Mouse (Mus musculus) monocyte, adult 5-6 weeks (primary cell): Measurements from ENCODE around the gene Chka. TPM values are rescaled to one million over a fixed set of nuclear protein-coding genes. Genes with fewer than 3 reads are reported as not detected.

Source experiments
- ATAC-seq: fragments of 153-309, 156-312 bp; replicated peaks from 2 replicates; pipeline ENCODE4 v1.8.0; 2017; ENCODE audit warnings: mild to moderate bottlenecking; ENCODE audit not compliant: low TSS enrichment, insufficient number of reproducible peaks, severe bottlenecking, poor library complexity, low FRiP score
- total RNA-seq: library from RNA; stranded (forward); fragments of 200-1000, 200-491, 200-594 nt; gene quantifications from 3 replicates; pipeline ENCODE4 v1.2.3, GENCODE M21; 2017

The Chka gene
- total RNA-seq, 1 experiment from 2014 or later, result 34.8 TPM

DNA sequence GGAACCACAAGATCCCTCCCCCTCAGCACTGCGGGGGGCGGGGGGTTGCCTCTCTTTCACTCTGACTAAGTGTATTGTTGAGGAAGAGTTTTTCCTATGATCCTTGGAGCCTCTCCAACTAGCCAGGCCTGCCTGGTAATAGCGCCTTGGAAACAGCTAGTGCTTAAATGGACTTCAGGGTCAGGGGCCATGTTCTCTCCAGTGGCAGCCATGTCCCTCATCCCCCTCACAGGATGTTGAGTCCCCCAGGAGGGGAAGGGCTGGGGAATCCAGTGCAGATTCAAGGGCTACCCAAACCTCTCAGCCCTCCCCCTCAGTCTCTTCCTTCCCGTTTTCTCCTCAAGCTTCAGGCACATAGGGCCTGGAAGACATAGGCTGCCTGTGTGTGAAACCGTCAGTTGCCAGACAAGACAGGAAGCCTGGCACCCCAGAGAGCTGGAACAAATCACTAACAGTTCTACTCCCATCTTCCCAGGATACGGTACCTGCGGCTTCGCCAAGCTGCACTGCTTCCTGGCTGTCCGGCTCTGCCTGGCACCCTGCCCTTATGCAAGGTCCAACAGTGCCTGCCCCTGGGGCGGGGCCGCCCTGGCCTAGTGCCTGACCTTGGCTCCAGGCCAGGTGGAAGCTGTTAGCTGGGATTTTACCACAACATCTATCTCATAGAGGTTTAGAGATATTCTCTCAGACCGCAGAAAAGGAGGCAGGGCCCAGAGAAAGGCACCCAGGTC lies 77.8 kb downstream of the Chka start, which contains the start of gene Aldh3b1:
Aldh3b1 (minus strand) TSS at position 598 of the 731 bp plus-strand sequence.
- ATAC-seq, result peak; percentile 49; the same call in 1 of the 2 replicates

- ATAC-seq, result no peak
These were observed 78.9 kb downstream of the Chka start for GRCm38 (mm10) chr19:3930262-3931057.

GRCm38 (mm10) chr19:3931716-3932115 lies 80.1 kb downstream of the Chka start:
- peak; percentile 56 for ATAC-seq

GRCm38 (mm10) chr19:3935032-3935895 lies 83.7 kb downstream of the Chka start, which contains the start of gene Unc93b1:
Gene Unc93b1, plus strand, starts transcription at chr19:3935186.
- ATAC-seq, result peak; percentile 82

DNA sequence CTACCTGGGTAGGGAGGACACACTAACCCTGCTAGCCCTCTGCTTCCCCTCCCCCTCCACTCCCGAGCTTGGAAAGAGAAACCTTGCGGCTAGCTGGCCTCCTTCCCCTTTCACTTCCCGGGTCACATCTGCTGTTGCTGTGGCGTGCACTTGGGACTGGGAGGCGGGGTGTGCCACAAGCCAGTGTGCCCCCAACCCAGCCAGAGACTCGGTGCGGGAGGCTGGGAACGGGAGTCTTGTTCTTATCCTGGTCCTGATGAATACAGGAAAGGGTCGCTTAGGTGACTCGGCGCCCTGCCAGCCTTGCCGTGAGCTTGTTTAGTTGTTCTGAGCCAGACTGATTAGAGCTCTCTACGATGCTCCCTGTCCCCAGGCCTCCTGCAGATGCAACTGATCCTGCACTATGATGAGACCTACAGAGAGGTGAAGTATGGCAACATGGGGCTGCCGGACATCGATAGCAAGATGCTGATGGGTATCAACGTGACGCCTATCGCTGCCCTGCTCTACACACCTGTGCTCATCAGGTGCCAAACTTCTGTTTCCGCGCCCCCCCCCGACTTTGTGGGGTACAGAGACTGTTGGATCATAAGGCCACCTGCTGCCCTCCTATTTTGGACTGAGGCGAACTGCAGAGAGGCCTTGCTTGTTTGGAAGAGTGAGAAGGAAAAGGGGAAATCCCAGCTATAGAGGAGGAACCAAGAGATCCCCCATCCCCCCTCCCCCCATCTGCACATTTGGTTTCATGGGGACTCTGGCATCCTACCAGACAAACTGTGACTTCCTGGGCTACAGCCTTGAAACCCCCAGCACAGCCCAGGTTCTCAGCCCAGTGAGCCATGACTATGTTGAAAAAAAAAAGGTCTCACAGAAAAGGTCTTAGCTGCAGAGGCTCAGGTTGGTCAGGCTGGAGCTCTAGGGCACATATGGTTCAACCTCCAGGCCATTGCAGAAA lies 84.6 kb downstream of the Chka start:
- ATAC-seq, result peak; percentile 74

GRCm38 (mm10) chr19:3942315-3942714 lies 90.7 kb downstream of the Chka start:
- 0 out of 2 replicates have a peak, but pooled peaks have one; percentile 6 for ATAC-seq

DNA sequence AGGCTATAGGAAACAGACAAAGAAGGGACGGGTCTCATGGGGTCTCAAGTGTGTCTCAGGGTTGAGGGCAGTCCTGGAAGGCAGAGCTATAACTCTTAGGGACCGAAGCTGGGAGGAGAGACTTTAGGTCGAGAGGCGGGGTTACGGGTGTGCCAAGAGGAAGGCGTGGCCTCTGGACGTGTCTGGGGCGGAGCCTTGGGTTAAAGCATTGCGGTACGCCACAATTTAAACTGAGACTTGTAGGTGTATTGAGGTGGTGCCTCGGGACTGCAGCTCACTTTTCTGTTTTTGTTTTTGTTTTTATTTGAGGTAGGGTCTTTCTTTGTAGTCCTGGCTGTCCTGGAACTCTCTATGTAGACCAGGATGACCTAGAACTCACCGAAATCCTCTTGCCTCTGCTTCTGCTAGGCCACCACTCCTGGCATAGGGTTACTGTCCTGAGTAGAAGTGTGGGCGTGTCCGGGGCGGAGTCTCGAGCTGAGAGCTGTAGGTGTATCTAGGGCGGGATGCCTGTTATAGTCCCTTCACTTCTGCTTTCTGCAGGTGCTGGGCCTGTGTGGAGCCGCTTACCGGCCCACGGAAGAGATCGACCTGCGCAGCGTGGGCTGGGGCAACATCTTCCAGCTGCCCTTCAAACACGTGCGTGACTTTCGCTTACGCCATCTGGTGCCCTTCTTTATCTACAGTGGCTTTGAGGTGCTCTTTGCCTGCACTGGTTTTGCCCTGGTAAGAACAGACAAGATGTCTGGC lies 91.6 kb downstream of the Chka start:
- peak; percentile 40; the same call in 1 of the 2 replicates for ATAC-seq

Other genes with a start within 250 kb of the Chka start
- gene Lrp5, start 165.2 kb upstream of the Chka start, total RNA-seq, result 10.1 to 17.6 TPM (median 14.0 TPM) in 3 replicates
- 3.8 to 9.4 TPM (median 9.1 TPM) in 3 replicates for gene 1810055G02Rik, start 143.5 kb upstream of the Chka start, total RNA-seq
- 103 to 126 TPM (median 109 TPM) in 3 replicates for gene Kmt5b, start 84.4 kb upstream of the Chka start, total RNA-seq
- gene Tcirg1, start 55.4 kb downstream of the Chka start, total RNA-seq, result 181 to 259 TPM (median 252 TPM) in 3 replicates
- 27.2 to 46.8 TPM (median 33.1 TPM) in 3 replicates for gene Ndufs8, start 61.0 kb downstream of the Chka start, total RNA-seq
- 54.5 to 74.4 TPM (median 57.2 TPM) in 3 replicates for gene Aldh3b1, start 78.0 kb downstream of the Chka start, total RNA-seq
- gene Unc93b1, start 83.4 kb downstream of the Chka start, total RNA-seq, result 243 to 349 TPM (median 322 TPM) in 3 replicates
- not detected in 3 replicates for gene Aldh3b3, start 106.9 kb downstream of the Chka start, total RNA-seq
- gene Aldh3b2, start 120.6 kb downstream of the Chka start, total RNA-seq, result not detected in 3 replicates
- not detected in 3 replicates for gene Acy3, start 134.8 kb downstream of the Chka start, total RNA-seq
- not detected in 3 replicates for gene Tbx10, start 141.0 kb downstream of the Chka start, total RNA-seq
- 2.3 to 11.1 TPM (median 2.3 TPM) in 3 replicates for gene Nudt8, start 148.8 kb downstream of the Chka start, total RNA-seq
- gene Gm49405, start 148.9 kb downstream of the Chka start, total RNA-seq, result 0.57 to 1.7 TPM (median 1.2 TPM) in 3 replicates
- 3.1 TPM in 2 of 3 replicates, not detected in the other for gene Doc2g, start 151.5 kb downstream of the Chka start, total RNA-seq
- 74.5 to 108 TPM (median 103 TPM) in 3 replicates for gene Ndufv1, start 161.0 kb downstream of the Chka start, total RNA-seq
- gene Gstp1, start 186.2 kb downstream of the Chka start, total RNA-seq, result 101 to 129 TPM (median 104 TPM) in 3 replicates
- gene Gstp2, start 194.2 kb downstream of the Chka start, total RNA-seq, result not detected in 3 replicates
- 2.8 to 10.8 TPM (median 5.8 TPM) in 3 replicates for gene Gstp3, start 207.8 kb downstream of the Chka start, total RNA-seq
- gene Cabp2, start 229.8 kb downstream of the Chka start, total RNA-seq, result not detected in 3 replicates
- 77.3 to 120 TPM (median 92.6 TPM) in 3 replicates for gene Cdk2ap2, start 245.4 kb downstream of the Chka start, total RNA-seq
- gene Pitpnm1, start 248.2 kb downstream of the Chka start, total RNA-seq, result 127 to 142 TPM (median 137 TPM) in 3 replicates